Mouse (Mus musculus): ENCODE data around the gene Hspa12b. TPM values are rescaled to one million over a fixed set of nuclear protein-coding genes. Genes with fewer than 3 reads are reported as not detected.
A peak's percentile ranks its signal among the peaks of the same experiment; 100 is the strongest.

Hspa12b gene
- total RNA-seq, 2 experiments from 2014 or later = 9.3 to 10.9 TPM

DNA sequence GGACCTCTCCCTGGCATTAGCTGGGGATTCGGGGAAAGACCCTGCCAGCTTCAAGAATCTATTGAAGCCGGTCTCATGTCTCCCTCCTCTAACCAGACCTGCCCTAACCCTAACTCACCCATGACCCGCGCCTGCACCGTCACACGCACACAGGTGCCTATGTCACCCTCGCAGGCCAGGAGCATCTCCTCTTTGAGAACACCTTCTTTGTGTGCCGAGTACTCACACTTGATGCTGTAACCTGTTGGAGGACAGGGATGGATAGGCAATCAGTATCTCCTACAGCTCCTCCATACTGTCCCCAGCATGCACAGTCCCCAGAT is 19.9 kb downstream of the Hspa12b start:
- DNase-seq (ENCODE audit: low spot score in 2 of 2) = no peak

DNA sequence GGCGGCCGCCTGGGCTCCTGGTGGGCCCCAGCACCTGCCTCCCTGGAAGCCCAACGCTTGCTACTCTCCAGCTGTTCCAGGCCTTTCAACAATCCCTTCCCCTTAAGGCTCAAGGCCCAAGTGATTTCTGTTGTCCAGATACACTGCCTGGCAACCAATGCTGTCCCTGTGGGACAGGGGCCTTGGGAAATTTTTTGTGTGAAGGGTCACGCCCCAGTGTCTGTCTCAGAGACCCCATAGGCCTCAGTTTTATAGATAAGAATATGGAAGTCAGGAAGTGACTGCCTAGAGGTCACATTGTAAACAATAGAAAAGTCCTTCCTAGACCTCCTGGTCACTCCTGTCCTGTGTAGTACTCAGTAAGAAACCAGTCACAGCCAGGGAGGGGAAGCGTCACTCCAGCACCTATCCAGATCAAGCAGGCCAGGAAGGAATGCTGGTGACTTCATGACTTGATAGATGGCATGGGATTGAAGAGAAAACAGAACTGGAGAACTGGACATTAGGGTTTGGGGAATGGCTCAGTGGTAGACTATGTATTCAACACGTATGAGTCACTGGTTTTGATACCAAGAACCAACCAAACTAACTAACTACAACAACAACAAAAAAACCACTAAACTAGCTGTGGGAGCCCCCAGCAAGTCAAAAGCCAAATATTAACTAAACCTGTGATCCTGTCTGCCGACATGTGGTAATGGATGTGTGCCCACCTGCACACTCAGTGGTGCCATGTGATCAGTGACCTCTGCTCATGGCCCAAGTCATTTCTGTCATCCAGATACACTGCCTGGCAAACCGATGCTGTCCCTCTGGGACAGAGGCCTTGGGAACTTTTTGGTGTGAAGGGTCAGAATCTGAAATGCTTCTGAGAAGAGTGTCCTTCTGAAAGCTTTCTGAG is 21.5 kb downstream of the Hspa12b start:
- no peak for DNase-seq (ENCODE audit: low spot score in 2 of 2)

DNA sequence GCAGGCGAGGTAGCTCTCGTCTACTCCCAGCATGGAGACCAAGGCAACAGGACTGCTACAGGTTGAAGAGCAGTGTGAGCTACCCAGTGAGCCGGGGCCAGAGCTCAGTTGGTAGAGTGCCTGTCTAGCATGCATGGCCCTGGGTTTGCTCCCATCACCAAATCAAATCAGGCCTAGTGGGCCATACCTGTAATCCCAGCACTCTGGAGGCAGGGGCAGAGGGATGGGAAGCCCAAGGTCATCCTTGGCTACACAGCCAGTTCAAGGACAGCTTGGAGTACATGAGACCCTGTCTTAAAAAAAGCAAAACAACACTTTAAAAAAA is 22.1 kb downstream of the Hspa12b start:
- DNase-seq (ENCODE audit: low spot score in 2 of 2) = no peak

DNA sequence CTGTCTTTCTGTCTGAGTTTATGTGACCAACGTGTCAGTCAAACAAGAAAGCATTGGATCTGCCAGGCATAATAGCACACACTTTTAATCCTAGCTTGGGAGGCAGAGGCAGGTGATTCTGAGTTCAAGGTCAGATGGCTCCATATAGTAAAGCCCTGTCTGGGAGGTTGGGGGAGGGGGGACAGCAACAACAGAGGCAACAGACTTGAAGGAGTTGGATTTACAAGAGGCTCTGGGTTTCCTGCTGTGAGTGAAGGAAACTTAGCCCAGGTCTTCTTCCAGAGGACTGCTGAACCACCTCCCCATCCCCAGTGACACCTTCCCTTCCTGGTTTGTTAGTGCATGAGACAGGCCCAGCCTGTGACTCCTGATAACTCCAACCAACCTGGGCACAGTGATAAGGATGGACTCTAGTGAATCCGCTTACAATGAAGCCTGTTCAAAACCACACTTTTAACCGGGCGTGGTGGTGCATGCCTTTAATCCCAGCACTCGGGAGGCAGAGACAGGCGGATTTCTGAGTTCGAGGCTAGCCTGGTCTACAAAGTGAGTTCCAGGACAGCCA is 25.2 kb downstream of the Hspa12b start:
- DNase-seq (ENCODE audit: low spot score in 2 of 2) = no peak

DNA sequence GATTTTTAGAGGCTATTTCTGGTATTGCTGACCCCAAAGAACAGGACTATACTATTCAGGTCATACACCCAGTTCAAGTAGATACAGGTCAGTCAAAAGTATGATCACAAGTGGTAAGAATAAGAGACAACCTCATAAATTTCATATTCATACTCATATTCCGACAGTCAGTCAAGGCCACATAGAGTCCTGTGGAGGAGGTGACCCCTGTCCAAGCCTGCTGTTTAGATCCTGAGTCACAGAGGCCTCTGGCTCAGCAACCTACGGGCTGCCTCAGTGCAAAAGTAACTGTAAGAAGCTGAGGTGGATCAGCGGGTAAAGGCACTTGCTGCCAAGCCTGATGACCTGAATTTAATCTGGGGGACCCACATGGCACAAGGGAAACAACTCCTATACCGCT is 27.0 kb downstream of the Hspa12b start:
- DNase-seq (ENCODE audit: low spot score in 2 of 2) = no peak

DNA sequence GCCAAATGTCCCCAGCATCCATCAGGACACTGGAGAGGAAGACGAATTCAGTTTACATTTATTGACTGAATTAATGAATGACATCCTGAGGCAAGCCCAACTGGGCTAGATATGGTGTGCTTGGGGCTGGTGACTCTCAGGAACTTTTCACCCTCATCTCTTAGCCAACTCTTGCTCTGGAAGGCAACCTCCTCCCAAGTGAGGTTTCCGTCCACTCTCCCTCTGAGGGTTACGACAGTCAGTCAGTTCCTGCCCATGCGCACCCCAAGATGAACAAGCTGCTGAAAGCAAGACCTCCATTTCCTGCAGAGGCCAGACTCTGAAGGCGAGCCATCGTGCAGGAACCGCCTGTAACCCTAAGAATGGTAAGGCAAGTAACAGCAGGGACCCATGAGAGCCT is 29.9 kb downstream of the Hspa12b start:
- DNase-seq (ENCODE audit: low spot score in 2 of 2) = no peak

DNA sequence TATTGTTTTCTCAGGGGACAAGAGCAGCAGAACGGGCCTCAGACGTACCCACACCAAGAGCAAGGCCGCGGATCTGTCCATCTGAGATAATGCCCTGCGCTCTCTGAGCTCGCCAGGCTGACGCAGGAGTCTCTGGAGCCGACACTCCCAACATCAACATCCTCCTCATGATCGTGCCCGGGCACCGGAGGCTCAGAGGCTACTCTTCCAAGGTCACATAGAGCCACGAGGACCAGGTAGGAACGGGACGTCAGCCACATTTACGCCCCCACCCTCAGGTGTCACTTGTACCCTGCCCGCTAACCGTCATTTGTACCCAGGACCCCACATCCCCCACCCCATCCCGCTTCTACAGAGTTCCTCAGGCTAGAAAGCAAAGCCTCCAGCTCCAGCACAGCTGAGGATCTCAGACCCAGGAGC is 32.4 kb downstream of the Hspa12b start:
- no peak for DNase-seq (ENCODE audit: low spot score in 2 of 2)

DNA sequence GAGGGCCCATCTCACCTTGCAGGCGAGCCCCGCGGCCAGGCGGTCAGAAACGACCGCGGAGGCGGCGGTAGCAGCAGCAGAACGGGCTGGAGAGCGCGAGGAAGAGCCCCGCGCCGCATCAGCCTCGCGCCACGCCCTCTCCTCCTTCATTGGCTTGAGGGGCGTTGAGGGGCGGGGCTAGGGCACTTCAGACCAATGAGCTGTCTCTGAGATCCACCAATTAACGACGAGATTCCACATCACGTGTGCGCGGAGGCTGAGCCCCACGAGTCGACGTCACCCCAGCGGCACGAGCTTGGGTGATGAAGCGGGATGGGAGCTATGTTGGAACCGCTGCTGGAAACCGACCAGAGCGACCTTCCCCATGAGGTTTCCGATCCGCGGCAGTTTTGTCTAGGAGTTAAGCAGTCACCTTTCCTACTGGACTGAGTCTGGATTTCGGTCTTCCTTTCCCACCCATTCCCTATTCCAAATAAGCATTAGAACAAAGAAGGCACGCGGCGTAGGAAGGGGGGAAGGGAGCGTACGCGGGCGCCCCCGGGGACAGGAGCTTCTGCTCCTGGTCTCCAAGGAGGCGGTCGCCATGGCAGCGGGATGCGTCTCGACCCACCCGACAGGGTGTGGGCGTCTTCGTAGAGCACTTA is 33.0 kb downstream of the Hspa12b start, which contains the start of gene 1700037H04Rik:
Gene 1700037H04Rik, minus strand, starts transcription at position 144 of the 644 bp plus-strand sequence.
- peak; percentile 94 to 97 for DNase-seq (ENCODE audit: low spot score in 2 of 2)

DNA sequence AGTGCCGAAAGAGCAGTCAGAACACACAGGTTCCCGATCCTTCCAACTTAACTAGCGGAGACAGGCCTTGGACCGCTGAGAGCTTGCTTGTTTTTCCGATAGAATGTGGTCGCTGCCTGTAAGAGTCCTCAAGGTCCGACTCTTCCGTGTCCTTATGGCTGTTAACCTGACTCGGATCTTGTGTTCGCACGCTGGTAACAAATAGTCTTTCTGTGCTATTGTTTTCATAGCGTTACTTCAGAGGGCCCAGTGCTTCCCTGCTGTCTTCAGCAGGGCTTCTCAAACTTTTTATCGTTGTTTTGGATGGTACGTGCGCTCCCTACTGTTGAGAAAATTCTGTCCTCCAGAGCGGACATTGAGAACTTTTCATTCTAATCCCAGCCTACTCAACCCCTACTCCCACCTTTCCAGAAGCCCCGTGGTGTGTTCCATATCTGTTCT is 33.6 kb downstream of the Hspa12b start:
- DNase-seq (ENCODE audit: low spot score in 2 of 2) = no peak

DNA sequence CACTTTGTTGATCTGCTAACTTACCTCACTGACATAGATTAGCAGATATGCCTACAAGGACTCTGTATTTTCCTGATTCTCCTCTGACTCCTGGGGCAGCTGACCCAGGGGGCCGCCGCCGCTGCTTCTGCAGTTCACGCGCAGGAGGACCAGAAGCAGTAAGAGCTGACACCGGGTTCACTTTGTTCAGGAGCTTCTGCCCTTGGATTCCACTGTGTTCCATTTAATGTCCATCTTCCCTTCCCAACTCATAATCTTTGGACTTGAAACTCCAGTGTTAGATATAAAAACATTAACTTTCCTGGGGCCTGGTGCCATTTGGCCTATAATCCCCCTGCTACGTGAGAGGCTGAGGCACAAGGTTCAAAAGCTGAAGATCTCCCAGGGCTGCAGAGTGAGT is 36.8 kb downstream of the Hspa12b start:
- DNase-seq (ENCODE audit: low spot score in 2 of 2) = no peak

DNA sequence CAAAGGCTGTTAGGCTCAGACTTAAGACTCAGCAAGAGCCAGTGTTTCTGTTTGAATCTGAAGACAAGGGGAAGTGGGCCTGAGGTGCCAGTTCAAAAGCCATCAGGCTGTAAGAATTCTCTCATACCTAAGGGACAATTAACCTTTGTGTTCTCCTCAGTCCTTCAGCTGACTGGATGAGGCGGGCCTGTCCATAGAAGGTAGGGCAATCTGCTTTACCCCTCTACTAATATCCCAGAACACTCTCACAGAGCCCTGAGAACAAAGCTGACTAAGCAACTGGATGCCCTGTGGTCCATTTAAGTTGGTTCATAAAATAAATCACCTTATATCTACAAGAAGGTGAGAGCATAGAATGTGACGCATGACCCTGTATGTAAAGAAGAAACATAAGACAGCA is 39.1 kb downstream of the Hspa12b start:
- DNase-seq (ENCODE audit: low spot score in 2 of 2) = no peak

DNA sequence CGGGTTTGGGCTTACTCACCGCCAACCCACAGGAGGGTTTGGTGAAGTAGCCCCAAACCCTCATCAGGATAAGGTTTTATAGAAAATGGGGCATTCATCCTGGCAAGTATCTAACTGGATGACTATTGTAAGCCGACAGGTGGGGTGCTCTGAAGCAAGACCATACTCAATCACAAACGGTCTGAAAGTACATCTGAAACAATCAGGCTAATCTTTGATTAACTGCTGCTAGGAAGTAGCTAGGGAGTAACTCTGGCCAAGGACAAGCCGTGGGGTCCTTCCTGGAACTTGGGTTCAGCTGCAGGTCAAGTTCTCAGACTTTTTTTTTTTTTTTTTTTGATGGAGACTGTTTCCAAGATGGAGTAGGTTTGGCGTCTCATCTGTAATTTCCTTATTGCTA is 40.9 kb downstream of the Hspa12b start:
- no peak for DNase-seq (ENCODE audit: low spot score in 2 of 2)

DNA sequence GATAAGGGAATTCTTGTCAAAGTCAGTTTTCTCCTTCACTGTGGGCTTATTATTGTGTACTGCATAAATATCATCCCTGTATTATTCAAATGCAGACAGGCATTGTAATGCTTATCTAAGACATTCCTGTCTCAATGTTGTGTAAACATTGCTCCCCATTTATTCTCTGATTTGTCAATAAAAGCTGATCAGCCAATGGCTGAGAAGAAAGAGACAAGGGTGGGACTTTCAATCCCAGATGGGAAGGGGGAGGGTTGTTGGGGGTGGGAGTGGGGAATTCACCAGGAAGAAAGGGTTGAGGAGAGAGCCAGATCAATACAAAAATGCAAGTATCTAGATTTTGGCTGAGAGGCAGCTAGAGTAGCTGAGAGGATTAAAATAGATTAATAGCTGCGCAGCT is 41.8 kb downstream of the Hspa12b start:
- no peak for DNase-seq (ENCODE audit: low spot score in 2 of 2)

DNA sequence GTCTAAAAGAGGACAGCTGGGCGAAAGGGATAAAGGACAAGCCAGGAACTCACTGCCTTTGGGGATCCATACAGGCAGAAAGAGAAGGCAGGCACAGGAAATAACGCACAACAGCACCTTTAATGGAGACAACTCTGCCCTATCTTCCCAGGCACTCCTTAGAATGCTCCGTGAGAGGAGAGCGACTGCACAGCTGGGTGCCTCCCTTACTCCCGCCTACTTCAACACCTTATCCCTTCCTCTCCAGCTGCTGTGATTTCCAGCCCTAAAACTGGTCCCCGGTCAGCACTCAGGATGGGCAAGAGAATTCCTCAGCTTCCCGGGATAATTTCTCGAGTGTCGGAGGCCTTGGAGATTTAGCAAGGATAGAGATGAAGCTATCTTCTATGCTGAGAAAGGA is 43.9 kb downstream of the Hspa12b start:
- no peak for DNase-seq (ENCODE audit: low spot score in 2 of 2)

DNA sequence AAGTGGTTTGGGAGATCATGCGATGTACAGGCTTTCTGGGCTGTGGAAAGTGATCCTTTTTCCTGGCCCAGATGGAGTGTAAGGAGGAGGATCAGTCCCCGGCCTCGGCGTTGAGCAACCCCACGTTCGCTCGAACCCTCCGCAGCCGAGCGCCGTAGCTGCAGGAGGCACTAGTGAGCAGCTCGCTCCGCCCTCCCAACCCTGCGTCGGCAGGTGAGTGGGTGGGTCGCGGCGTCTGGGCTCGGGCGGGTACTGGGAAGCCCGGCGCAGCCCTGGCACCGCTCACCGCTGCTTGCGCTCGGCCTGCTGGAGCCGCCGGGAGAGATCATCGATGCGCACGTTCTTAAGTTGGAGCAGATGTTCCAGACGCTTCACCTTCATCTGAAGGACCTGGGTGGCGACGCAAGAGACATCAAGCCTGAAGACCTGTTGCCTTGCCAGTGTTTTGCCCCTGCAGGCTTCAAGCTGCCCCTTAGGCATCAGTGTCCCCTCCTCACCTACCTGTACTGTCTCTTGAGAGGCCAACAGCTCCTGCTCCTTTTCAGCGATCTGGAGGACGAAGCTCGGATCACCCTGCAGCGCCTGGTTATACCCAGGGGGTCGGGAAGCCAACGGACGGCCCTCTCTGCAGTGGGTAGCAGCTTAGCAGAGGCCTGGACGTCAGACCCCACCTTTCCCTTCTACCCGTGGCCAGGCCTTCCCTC is 44.5 kb downstream of the Hspa12b start:
- peak; percentile 58 to 76 for DNase-seq (ENCODE audit: low spot score in 2 of 2)

DNA sequence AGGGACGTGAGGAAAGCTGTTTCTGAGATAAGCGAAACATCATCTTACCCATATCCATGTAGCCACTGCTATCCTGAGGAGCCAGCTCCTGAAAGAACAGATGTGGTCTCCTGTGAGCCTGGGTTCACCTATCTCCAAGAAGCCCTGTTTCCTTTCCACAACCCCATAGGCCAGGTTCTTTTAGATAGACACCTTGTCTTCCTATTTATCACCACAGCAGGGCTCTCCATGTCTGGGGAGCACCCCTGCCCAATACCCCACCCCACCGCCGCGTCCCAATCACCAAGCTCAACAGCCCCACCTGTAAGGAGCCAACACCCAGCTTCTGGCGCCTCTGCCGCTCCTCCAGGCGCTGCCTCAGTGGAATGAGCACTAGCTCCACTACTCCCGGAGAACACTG is 45.2 kb downstream of the Hspa12b start:
- DNase-seq (ENCODE audit: low spot score in 2 of 2) = no peak

DNA sequence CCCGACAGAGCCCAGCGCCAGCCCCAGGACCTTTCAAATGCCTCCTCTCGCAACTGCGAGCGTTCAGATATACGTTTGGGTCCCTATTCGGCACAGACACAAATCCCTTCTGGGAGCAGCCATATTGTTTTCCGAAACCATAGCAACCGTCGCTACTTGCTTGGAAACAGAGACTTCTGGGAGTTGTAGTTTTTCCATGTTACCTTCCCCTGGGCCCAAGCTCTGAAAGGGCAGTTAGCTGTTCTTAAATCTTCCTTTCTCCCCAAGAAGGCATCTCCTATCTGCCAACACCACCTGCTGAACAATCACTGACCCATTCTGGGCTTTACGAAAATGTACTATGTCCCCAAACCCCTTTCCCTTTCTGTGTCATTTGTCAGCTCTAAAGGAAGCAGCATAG is 47.6 kb downstream of the Hspa12b start:
- peak; percentile 48 to 54 for DNase-seq (ENCODE audit: low spot score in 2 of 2)

DNA sequence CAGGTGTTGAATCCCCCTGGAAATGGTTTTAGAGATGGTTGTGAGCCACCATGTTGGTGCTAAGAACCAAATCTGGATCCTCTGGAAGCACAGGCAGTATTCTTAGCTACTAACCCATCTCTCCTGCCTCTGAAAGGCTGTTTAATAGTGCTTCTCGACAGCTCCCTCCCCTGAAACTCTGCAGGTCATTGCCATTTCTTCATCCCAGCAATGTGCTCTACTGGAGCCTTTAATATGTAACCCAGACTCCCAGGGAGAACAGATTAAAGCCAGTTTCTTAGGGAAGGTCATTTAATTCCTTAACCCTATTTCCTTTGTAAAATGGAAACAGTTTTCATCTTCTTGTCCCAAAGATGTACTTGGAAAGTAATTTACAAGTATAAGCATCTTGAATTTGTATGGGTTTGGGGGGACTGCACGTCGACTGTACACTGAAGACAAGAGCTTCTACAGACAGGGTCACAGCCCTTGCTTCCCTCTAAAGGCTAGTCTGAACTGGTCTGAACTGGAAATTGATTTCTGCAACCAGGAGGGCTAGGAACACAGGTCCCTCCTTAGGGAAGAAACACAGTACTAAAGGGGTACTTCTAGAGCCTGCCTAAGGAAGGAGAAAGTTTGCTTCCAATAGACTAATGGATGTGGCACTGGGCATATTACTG is 48.3 kb downstream of the Hspa12b start:
- no peak for DNase-seq (ENCODE audit: low spot score in 2 of 2)

DNA sequence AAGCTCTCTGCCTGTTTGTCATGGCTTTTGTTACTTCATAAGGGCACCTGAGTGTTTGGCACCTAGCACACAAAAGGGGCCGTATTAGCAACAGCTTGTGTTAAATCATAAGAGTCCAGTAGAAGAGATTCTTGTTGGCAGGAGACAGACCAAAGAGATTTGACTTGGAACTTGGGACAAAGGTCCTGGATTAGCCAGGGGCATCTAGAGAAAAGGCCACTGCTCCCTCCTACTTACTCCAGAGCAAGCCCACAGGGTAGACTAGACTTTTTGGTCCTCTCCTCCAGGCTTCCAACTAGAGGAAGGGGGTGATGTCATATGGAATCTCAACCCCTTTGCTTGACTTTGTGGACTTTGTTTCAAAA is 48.8 kb downstream of the Hspa12b start:
- DNase-seq (ENCODE audit: low spot score in 2 of 2) = no peak

DNA sequence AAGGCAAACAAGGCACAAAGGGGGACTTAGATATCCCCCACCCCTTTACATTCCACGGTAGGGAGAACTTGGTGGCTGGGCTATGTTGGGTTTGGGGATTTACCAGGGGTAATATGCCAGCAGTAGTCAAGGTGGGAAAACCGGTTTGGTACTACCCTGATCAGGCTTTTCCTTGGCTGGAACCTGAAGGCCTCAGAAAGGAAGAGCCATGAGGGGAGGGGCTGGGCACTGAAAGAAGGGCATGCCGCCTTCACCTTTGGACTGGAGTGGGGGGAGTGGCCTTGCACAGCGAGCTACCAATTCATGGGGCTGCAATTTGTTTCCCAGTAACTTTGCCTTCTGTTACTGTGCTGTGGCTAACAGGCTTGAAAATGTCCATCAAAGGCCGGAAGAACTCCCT is 49.4 kb downstream of the Hspa12b start:
- DNase-seq (ENCODE audit: low spot score in 2 of 2) = no peak

DNA sequence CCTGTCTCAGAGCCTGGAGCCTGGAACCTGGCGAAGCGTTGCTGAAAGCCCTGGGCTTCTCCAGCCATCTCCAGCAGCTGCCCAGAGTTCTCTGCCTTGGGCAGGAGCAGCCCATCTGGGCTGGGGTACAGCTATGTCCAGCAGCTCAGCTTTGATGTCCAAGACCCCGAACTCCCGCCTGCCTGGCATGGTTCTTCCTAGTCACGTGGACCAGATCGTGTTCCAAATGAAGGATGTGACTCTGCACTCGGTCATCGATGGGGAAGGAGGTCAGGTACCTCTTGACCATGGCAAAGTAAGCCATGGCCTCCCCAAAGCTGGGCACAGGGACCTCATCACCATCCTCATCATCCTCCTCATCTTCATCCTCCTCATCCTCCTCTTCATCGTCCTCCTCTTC is 50.9 kb downstream of the Hspa12b start:
- no peak for DNase-seq (ENCODE audit: low spot score in 2 of 2)

Data from layer of hippocampus, postnatal 10 days (tissue).